Comparison of ENCODE assay signal across 8 mouse cellular contexts in the genomic region with DNA sequence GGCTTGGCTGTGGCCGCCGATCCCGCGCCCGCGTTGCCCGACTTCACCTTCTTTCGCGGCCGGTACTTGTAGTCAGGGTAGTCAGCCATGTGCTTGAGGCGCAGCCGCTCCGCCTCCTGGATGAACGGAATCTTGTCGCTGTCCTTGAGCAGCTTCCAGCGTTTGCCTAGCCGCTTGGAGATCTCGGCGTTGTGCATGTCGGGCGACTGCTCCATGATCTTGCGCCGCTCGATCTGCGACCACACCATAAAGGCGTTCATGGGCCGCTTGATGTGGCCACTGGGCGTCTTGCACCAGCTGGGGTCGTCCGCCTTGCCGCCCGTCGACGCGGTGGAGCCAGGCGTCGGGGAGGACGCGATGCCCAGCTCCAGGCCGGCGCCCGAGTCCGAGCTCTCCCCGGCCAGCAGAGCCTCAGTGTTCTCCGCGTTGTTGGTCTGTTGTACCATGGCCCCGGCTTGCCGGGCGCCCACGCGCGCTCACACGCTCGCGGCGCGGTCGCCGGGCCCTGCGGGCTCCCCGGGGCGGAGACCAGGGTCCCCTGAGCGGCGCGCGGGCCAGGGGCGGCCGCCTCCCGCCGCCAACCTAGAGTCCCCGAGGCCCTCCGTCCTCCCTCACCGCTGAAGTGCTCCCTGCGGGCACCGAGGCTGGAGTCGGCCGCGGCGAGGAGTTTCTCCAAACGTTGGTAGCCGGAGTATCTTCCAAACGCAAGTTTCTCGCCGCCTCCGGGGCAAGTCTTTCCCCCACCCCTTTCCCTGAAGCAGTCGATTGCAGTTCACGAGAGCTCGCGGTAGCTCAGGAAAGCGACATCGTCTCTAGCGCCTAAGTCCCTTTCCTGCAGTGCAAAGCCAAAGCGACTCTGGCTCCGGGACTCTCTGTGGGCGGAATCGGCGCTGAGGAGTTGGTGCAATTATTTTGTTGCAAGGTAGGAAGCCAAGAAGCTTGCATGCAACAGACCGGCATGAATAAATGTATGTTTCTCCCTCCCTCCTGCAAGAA. TPM values are rescaled to one million over a fixed set of nuclear protein-coding genes. Genes with fewer than 3 reads are reported as not detected.
DNase-seq lines count a peak whose midpoint lies in the region; ATAC-seq and TF ChIP-seq lines count a peak whose summit lies in the region.

No protein-coding gene starts in this region.

- peak; percentile 84 to 95 for DNase-seq in adrenal gland, adult (ENCODE audit: inconsistent age in 2 of 2, low spot score in 1 of 2)
- DNase-seq in cerebellum, postnatal 4 days (ENCODE audit: low spot score in 2 of 2): peak; percentile 26 to 54
- DNase-seq in gastrocnemius, postnatal 10 days: peak; percentile 65
- peak; percentile 61 to 68 for DNase-seq in left cerebral cortex, adult 2 months (ENCODE audit: extremely low spot score in 1 of 2, low spot score in 2 of 2)

- no peaks in the 10 kb centered on the region for H3K9me3 ChIP-seq in hindbrain, embryonic 16.5 days (ENCODE audit: control insufficient read depth, low read length)

- no peaks in the 10 kb centered on the region for H3K27me3 ChIP-seq in hindbrain, embryonic 16.5 days (replicated peaks; ENCODE audit: control insufficient read depth, insufficient read depth, low read length)
- peaks cover 3% of the 10 kb centered on the region; the same call in 1 of the 2 replicates for H3K27me3 ChIP-seq in small intestine, adult 2 months (ENCODE audit: control insufficient read depth, insufficient read depth, low read length)

- peak overlapping the region; percentile 52 for H3K4me2 ChIP-seq in hindbrain, embryonic 16.5 days (ENCODE audit: low read length)

- intact Hi-C loops in left cerebral cortex, adult 2 months (cut with DNase I): loop anchor here (1.0 to 10.0 kb wide), 4 partner anchors 408 to 1132 kb away; no protein-coding TSS in a partner anchor

- H3K36me3 ChIP-seq in hindbrain, embryonic 16.5 days (ENCODE audit: control insufficient read depth, insufficient read depth, low read length): no peaks in the 10 kb centered on the region
- H3K36me3 ChIP-seq in macrophage (ENCODE audit: inconsistent target): no peaks in the 10 kb centered on the region
- no peaks in the 10 kb centered on the region; the same call in 1 of the 2 replicates for H3K36me3 ChIP-seq in small intestine, adult 2 months (ENCODE audit: control insufficient read depth, insufficient read depth, low read length)

- H3K4me3 ChIP-seq in hindbrain, embryonic 16.5 days (ENCODE audit: low read length): peak overlapping the region; percentile 72
- H3K4me3 ChIP-seq in left cerebral cortex, adult 2 months: peak overlapping the region; percentile 79
- peak overlapping the region; percentile 39 for H3K4me3 ChIP-seq in macrophage (ENCODE audit: inconsistent target)
- H3K4me3 ChIP-seq in small intestine, adult 2 months (ENCODE audit: low read depth, low read length): peak overlapping the region; percentile 90

- no peak for TF ChIP-seq POLR2A in small intestine, adult 2 months (IDR thresholded peaks at IDR 0.05; ENCODE audit: low read depth, low read length)

- H3K9ac ChIP-seq in hindbrain, embryonic 16.5 days (ENCODE audit: low read depth, low read length): peak overlapping the region; percentile 100

- H3K79me2 ChIP-seq in macrophage (ENCODE audit: inconsistent target): no peaks in the 10 kb centered on the region

- H3K4me1 ChIP-seq in hindbrain, embryonic 16.5 days (ENCODE audit: control insufficient read depth, insufficient read depth, low read depth, low read length): peaks cover 16% of the 10 kb centered on the region
- peaks cover 8% of the 10 kb centered on the region for H3K4me1 ChIP-seq in small intestine, adult 2 months (ENCODE audit: control insufficient read depth, insufficient read depth, insufficient read length, low read length)

- no peak for TF ChIP-seq CTCF in left cerebral cortex, adult 2 months (IDR thresholded peaks at IDR 0.05)
- TF ChIP-seq CTCF in small intestine, adult 2 months (IDR thresholded peaks at IDR 0.05; ENCODE audit: extremely low read depth, insufficient read length, insufficient replicate concordance, low read depth, low read length): no peak

- peak; percentile 63 for ATAC-seq in hindbrain, embryonic 16.5 days
- ATAC-seq in monocyte, adult 5-6 weeks (replicated peaks; ENCODE audit: insufficient number of reproducible peaks, low FRiP score, low TSS enrichment, poor library complexity, severe bottlenecking): no peak; the same call in 1 of the 2 replicates

- H3K27ac ChIP-seq in hindbrain, embryonic 16.5 days (ENCODE audit: low read depth, low read length): peak overlapping the region; percentile 97
- peak overlapping the region; percentile 93 for H3K27ac ChIP-seq in left cerebral cortex, adult 2 months
- no peak overlapping the region for H3K27ac ChIP-seq in macrophage
- peak overlapping the region; percentile 66 for H3K27ac ChIP-seq in small intestine, adult 2 months (ENCODE audit: insufficient read depth, low read depth, low read length)

- under 1% methylated on average over 92 of the region's 98 CpGs for WGBS in hindbrain, embryonic 16.5 days
- WGBS in macrophage (ENCODE audit: missing documents): under 1% methylated on average over 96 of the region's 98 CpGs
- under 1% methylated on average over 98 of the region's 98 CpGs for WGBS in small intestine, adult 2 months

RNA-seq across cellular contexts. Expression of gene Sox4, which starts 0.6 kb away (rescaled TPM):
- 10 to 100 TPM; 23.8 to 37.5 TPM for total RNA-seq in gastrocnemius, postnatal 10 days (2021)
- polyA plus RNA-seq in hindbrain, embryonic 16.5 days (2015; fragmentation: Nextera tagmentation; extraction: Ambion mirVana): 65.4 and 105 TPM in 2 replicates
- total RNA-seq in left cerebral cortex, adult 2 months (2021): 10 to 100 TPM; 17.2 to 19.8 TPM
- 10 to 100 TPM in 1 of 26 experiments, 1 to 10 TPM in 2, under 1 TPM in 12, not detected in 11; 0.13 to 11.6 (median 0.26) TPM for total RNA-seq in macrophage (2018; cell fraction: chromatin; rRNA removed)
- total RNA-seq in macrophage (2018; cell fraction: cytosol; rRNA removed): 1 to 10 TPM in 11 of 26 experiments, under 1 TPM in 15; 0.11 to 3.5 (median 0.52) TPM
- total RNA-seq in macrophage (2018; cell fraction: nucleus; rRNA removed): 1 to 10 TPM in 5 of 26 experiments, under 1 TPM in 19, not detected in 2; 0.06 to 3.1 (median 0.56) TPM
- polyA plus RNA-seq in macrophage (2018): 0.73 to 3.1 TPM (median 2.3 TPM) in 3 replicates
- polyA plus RNA-seq in small intestine, adult 2 months (2012; rRNA removed): 9.6 and 20.5 TPM in 2 replicates
- 0.29 to 2.4 TPM (median 0.43 TPM) in 3 replicates for total RNA-seq in monocyte, adult 5-6 weeks (2017)

Comparison
In these comparisons a context has a peak if more than half of its experiments do, and no peak if none do; other contexts are left out.
1. H3K4me3 ChIP-seq: peak in every context shown above with its lines; median percentile 90 in small intestine, adult 2 months; 79 in left cerebral cortex, adult 2 months; 72 in hindbrain, embryonic 16.5 days; 39 in macrophage.